Mouse (Mus musculus): ENCODE results near the gene Cdh5.

The Cdh5 gene

DNA sequence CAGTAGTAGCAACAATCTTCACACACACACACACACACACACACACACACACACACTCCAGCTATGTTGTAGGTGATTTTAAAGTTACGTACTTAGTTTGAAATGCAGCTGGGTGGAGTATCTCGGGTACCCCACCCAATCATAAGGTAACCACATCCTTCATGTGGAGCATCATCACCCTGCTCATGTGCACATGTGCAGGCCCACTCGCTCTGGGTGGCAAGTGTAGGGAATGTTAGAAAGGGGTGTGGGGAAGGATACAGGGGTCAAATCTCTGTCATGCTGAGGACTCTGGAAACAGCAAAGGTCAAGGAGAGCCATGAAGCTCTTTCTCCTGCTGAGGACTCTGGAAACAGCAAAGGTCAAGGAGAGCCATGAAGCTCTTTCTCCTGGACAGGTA lies 34.9 kb downstream of the Cdh5 start:
- no peak for DNase-seq (ENCODE audit: low spot score)

GRCm38 (mm10) chr8:104137636-104138035 lies 36.2 kb downstream of the Cdh5 start:
- DNase-seq (ENCODE audit: low spot score) = no peak

GRCm38 (mm10) chr8:104140611-104141010 lies 39.2 kb downstream of the Cdh5 start:
- no peak for DNase-seq (ENCODE audit: low spot score)

- no peak for DNase-seq (ENCODE audit: low spot score)
Measured at GRCm38 (mm10) chr8:104142415-104142814, 41.0 kb downstream of the Cdh5 start.

DNA sequence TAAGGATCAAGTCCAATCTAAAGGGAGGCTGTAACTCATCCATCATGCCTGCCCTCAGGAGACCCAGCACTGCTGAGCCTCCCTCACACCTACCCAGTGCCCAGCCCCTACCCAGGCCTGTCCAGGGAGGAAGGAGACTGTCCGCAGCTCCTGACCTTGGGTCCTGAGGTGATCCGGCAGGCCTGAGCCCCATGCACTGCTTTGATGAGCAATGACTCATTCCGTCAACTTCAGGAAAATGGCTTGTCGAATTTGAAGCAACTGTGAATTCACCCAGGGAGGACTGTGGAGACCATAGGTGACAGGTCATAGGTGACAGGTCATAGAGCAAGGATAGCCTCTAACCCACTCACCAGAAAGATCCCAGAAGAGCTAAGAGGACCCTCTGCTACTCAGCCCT lies 42.0 kb downstream of the Cdh5 start:
- no peak for DNase-seq (ENCODE audit: low spot score)

GRCm38 (mm10) chr8:104144434-104145216 lies 43.2 kb downstream of the Cdh5 start:
- no peak for DNase-seq (ENCODE audit: low spot score)

DNA sequence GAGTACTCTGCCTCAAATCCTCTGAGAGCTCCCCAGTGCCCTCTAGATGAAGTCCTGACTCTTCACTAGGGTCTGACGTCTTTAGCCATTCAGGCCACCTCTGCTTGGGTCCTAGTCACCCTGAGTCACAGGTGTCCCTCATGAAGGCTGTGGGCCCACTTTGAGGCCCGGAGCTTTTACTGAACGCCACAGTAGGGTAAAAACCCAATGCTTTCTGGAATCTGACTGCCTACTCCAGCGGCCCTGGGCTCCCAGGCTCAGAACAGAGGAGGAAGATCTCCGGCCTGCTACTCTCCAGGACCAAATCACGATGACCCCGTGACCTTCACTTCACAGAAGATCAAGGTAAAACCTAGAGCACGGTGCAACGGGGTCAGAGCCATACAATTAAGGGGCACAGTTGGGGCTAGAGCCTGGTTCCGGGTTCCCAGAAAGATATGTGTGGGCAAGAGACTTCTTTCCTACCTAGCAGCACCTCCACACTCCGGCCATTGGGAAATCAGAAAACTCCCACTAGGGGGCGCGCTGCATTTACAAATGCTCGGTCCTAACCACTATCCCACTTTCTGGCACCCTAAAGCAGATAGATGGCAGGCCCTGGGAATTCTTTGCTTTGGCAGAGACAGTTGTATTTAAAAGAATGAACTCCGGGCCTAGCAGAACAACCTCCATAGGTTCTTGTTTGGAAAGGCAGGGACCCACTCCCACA lies 44.7 kb downstream of the Cdh5 start:
- DNase-seq (ENCODE audit: low spot score) = peak; percentile 61

GRCm38 (mm10) chr8:104146717-104147494 lies 45.5 kb downstream of the Cdh5 start:
- DNase-seq (ENCODE audit: low spot score) = no peak

DNA sequence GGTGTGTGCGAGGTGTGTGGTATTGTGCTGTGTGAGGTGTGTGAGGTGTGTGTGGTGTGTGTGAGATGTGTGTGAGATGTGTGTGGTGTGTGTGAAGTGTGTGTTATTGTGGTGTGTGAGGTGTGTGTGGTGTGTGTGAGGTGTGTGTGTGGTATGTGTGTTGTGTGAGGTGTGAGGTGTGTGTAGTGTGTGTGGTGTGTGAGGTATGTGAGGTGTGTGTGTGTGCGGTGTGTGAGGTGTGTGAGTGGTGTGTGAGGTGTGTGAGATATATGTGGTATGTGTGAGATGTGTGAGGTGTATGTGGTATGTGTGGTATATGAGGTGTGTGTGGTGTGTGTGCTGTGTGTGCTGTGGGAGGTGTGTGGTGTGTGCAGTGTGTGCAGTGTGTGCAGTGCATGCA lies 46.5 kb downstream of the Cdh5 start:
- no peak for DNase-seq (ENCODE audit: low spot score)

DNA sequence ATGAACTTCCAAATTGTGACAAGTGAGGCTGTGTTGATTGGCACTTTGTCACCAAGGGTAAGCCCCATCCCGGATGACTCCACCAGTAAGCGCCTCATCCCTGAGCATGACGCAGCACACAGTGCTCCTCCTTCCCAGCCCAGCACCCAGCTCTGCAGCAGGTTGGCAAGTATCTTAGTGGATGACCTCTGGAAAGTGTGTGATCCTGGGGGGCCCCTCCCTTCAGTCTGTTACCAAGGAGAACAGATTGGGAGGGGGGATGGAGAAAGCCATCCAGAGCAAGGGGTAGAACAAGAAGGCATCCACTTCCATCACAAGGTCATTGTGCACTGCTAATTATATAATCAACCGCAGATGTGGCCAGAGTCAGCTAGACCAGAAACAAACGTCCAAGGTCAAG lies 59.3 kb downstream of the Cdh5 start:
- DNase-seq (ENCODE audit: low spot score) = peak; percentile 70

GRCm38 (mm10) chr8:104169461-104169860 lies 68.0 kb downstream of the Cdh5 start:
- no peak for DNase-seq (ENCODE audit: low spot score)

- DNase-seq (ENCODE audit: low spot score) = peak; percentile 21
Measured at GRCm38 (mm10) chr8:104170118-104171049, 69.0 kb downstream of the Cdh5 start, which contains the start of gene Bean1. TSS of gene Bean1 (plus strand) at chr8:104170442.

GRCm38 (mm10) chr8:104171050-104171620 lies 69.7 kb downstream of the Cdh5 start:
- no peak for DNase-seq (ENCODE audit: low spot score)

- no peak for DNase-seq (ENCODE audit: low spot score)
Measured at GRCm38 (mm10) chr8:104172420-104172819, 71.0 kb downstream of the Cdh5 start.

- DNase-seq (ENCODE audit: low spot score) = no peak
Measured at GRCm38 (mm10) chr8:104175848-104176527, 74.6 kb downstream of the Cdh5 start.

DNA sequence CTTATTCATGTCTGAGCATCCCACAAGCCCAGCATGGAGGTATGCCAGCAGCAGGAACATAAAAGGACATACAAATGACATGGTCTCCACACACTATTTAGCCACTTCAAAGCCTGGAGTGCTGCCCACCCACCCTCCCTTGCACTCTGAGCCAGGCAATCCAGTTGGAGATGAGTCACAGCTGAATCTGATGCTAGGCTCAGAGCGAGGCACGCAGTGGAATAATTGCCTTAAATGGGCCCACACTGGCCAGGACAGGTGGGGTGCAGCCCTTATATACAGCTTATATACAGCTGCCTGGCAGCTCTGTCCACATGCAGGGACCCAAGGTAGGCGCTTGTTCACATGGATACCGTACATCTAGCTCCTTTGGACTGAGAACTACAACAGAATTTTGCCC lies 75.6 kb downstream of the Cdh5 start:
- DNase-seq (ENCODE audit: low spot score) = no peak

GRCm38 (mm10) chr8:104184905-104185304 lies 83.5 kb downstream of the Cdh5 start:
- DNase-seq (ENCODE audit: low spot score) = no peak

DNA sequence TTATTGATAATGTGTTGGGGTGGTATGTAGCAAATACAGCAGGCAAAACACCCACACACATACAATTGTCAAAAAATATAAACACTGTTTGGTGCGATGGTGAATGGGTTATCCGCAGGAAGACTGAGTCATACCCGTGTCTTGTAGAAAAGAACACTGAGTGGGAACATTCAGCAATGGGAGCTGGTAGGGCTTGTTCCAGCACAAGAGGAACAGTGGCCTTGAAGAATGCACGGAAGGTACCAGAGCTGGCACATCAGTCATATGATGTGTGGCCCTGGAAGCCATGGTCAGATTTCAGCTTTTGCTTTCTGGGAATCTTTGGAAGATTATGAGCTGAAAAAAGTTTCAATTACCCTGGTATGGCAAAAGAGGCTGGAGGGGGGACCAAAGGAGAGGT lies 85.4 kb downstream of the Cdh5 start:
- no peak for DNase-seq (ENCODE audit: low spot score)

DNA sequence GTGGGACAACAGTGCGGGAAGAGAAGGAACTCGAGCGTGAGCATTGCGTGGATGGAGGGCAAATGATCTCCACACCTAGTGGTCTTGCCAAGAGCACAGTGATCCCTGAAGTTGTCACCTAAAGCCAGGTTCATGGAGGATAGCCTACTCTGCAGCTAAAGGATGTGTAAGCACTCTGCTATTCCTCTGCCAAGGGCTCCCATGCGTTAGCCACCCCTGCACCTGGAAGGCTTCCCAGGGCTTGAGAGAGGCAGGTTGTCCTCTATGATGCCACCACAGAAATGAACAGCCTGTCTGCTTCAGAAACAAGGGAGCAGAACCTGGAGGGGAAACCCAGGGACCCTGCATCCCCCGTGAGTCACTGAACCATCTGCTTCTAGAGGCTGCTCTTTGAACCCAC lies 86.2 kb downstream of the Cdh5 start:
- no peak for DNase-seq (ENCODE audit: low spot score)

GRCm38 (mm10) chr8:104188459-104188858 lies 87.0 kb downstream of the Cdh5 start:
- no peak for DNase-seq (ENCODE audit: low spot score)

Measured in ovary, adult 18-20 months (tissue).